Mouse (Mus musculus) adrenal gland, postnatal 25 days (tissue): ENCODE measurements around the gene Sik2. TPM values are rescaled to one million over a fixed set of nuclear protein-coding genes. Genes with fewer than 3 reads are reported as not detected.

Experiments used
- total RNA-seq: library from RNA; stranded (reverse); gene quantifications from 2 replicates; pipeline ENCODE4 v1.2.3, GENCODE M21; 2021

Sik2 gene
- total RNA-seq, 1 experiment from 2014 or later: 78.5 TPM

Other genes with a start within 250 kb of the Sik2 start
- 8.2 and 9.0 TPM in 2 replicates for gene Fdxacb1, start 240.8 kb downstream of the Sik2 start, total RNA-seq
- gene Alg9, start 234.1 kb downstream of the Sik2 start, total RNA-seq: 28.8 and 32.7 TPM in 2 replicates
- gene 1110032A03Rik, start 233.6 kb downstream of the Sik2 start, total RNA-seq: 36.7 and 44.8 TPM in 2 replicates
- gene Ppp2r1b, start 163.8 kb downstream of the Sik2 start, total RNA-seq: 28.4 and 29.6 TPM in 2 replicates
- gene Btg4, start 51.8 kb upstream of the Sik2 start, total RNA-seq: not detected in 2 replicates
- 6.5 and 6.6 TPM in 2 replicates for gene Layn, start 68.0 kb upstream of the Sik2 start, total RNA-seq
- gene 4833427G06Rik, start 93.0 kb upstream of the Sik2 start, total RNA-seq: 0.46 TPM in 1 of 2 replicates, not detected in the other
- gene Gm32742, start 156.4 kb upstream of the Sik2 start, total RNA-seq: not detected in 2 replicates
- gene Pou2af1, start 204.6 kb upstream of the Sik2 start, total RNA-seq: 0.18 TPM in 1 of 2 replicates, not detected in the other